Mouse (Mus musculus): ENCODE results near the gene Chad.

Gene Chad

DNA sequence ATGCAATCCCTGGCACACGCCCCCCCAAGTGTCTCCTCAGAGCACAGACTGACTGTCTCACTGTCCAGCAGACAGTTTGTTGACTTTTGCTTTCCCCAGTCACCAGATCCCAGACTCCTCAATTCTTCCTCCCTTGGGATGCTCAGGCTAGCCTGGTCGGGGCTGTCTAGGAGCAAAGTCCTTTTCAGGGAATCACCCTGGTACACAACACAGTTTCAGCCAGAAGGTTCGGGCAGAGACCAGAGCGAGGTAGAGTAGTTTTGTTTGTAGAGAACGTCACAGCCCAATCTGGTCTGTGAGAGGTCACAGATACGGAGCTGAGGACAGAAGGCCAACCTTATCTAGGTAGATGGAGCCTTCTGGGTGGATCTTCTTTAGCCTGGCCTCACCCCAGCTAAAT, 1.7 kb downstream of the Chad start:
- DNase-seq (ENCODE audit: low read depth): no peak

DNA sequence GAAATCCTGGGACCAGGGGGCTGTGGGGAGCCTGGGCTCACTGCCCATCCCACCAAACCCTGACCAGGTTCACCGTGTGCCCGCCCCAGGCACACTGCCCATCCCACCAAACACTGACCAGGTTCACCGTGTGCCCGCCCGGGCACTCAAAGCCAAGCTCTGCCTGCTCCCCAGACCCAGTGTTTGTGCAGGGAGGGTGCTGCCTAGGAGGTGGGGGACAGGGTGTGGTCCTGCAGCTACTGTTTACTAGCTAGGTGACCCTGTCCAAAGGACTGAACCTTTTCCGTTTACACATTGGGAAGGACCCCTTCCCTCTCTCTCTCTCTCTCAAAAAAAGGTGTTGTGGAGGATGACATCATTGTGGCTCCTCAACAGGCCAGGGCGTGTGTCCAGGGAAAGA, 2.5 kb downstream of the Chad start:
- no peak for DNase-seq (ENCODE audit: low read depth)

DNA sequence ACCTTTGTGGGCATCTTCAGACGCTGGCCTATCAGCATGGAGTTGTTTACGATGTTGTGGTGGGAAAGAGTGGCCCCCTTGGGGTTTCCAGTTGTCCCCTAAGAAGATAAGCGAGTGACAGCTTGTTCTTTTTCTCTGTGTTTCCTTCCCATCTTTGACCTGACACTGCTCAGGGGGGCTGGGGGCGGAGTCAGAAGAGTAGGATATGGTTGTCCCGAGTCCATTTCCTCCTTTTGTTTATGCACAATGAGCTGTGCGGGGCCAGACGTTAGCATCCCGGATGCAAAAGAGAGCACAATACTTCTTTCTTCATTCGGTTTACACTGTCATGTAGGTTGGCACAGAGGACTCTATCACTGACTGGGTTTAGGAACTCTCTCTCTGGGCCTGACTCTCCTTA, 5.8 kb downstream of the Chad start:
- DNase-seq (ENCODE audit: low read depth): no peak

DNA sequence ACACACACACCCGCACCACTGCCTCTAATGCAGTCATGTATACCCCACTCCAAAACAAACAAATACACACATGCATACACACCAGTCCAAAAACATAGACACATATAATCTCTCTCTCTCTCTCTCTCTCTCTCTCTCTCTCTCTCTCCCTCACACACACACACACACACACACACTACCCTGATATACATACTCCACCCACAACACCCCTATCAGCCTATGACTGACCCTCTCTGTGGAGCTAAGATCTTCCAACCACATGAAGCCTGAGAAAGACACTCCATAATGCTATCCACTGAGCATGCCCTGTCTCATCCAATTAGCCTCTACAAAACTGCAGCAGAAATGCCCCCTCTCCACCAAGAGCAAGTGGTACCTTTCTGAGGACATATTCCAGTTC, 7.0 kb downstream of the Chad start:
- no peak for DNase-seq (ENCODE audit: low read depth)

DNA sequence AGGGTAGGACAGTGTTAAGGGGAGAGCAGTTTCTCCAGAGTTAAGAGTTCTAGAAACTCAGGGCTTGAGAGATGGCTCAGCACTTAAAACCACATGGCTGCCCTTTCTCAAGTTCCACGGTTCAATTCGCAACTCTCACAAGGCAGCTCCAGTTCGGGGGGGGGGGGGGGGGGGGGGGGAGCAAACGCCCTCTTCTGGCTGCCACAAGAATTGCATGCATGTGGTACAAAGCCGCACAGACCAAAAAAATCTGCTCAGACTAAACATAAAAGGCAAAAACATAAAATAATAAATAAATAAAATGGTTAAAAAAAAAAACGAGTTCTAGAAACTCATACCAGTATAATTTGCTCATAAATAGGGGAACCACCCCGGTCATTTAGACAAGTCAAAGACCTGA, 9.7 kb downstream of the Chad start:
- peak; percentile 47 for DNase-seq (ENCODE audit: low read depth)

DNA sequence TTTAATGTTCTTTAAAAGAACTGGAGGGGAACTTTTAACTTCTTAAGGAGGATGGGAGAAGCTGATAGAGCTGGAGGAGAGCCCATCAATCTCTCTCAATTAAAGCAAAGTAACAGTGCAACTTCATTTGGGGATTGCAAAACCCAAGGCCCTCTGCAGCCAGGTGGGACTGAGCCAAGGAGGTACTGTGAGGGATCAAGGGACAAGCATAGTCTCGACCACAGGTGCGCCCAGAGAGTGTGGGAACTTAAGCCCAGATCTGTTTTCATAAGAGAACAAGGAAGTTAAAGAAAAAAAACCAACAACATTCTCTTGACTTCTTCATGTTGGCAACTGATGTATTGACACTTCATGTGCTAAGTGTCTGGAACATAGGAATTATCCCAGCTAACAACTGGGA, 10.2 kb downstream of the Chad start:
- no peak for DNase-seq (ENCODE audit: low read depth)

DNA sequence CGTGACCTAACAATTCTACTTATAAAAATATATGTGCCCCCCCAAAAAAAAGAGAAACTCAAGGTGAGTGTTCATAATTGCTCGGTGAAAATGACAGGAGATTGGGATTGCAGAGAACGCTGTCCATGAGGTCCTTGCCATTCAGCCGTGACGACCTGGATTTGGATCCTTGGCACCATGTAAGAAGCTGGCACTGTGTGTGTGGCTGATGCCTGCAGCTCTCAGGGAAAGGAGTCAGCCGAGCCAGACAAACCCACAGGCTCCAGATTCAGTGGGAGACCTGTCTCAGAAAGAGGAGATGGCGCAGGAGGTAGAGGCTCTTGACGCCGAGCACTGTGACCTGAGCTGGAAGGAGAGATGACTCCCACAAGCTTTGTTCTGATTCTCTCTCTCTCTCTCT, 11.5 kb downstream of the Chad start:
- DNase-seq (ENCODE audit: low read depth): no peak

DNA sequence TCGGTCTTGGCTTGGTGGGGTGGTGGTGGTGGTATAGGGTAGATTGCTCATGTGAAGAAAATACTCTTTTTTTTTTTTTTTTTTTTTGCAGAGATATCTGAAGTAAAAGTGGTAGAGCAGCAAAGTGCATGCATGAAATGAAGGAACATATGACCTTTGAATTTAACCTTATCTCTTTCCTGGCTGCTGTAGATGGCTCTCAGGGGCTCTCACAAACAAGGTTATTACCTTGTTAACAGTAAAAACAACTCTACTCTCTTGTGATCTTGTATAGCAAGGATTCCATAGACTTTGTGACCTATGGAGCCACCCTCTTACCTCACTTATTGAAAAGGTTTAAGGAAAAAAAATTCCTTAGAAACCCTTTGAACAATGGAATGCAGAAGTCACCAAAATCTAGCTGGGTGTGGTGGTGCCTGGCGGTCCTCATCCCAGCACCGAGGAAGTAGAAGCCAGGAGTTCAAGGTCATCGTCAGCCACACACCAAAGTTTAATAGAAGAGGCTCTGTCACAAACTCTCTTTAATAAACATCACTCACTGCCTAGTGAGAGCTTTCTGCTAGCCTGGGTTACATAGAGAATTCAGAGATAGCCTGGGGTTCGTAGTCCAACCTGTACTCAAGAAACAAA, 15.4 kb downstream of the Chad start:
- DNase-seq (ENCODE audit: low read depth): no peak

DNA sequence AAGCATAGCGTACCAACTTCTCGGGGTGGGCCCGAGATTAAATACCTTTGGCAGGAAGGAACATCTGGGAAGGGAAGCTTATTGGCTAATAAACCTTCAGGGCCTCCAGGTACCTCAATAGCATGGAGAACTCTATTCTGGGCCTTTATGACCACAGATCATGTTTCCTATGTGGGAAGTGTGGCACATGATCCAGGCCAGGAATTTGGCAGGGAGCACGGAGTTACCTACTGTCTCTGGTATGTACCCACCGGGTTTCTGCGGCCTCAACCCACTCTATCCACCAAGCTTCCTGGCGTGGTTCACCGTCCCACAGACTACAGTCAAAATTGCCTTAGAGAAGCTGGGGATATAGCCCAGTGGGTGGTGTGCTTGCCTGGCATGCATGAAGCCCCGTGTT, 20.2 kb downstream of the Chad start:
- peak; percentile 45 for DNase-seq (ENCODE audit: low read depth)

DNA sequence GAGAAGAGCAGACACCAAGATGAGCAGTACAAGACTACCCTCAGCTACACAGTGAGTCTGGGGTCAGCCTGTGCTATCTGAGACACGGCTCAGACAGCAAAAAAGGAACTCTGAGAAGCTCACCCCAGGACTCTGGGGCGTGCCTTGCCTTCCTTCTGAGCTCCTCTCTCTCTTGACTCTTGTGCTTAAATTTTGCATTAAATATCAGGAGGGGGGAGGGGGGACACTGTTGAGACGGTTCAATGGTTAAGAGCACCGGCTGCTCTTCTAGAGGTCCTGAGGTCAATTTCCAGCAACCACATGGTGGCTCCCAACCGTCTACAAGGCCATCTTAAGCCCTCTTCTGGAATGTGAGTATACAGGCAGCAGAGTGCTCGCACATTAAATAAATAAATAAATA, 22.7 kb downstream of the Chad start:
- DNase-seq (ENCODE audit: low read depth): no peak

DNA sequence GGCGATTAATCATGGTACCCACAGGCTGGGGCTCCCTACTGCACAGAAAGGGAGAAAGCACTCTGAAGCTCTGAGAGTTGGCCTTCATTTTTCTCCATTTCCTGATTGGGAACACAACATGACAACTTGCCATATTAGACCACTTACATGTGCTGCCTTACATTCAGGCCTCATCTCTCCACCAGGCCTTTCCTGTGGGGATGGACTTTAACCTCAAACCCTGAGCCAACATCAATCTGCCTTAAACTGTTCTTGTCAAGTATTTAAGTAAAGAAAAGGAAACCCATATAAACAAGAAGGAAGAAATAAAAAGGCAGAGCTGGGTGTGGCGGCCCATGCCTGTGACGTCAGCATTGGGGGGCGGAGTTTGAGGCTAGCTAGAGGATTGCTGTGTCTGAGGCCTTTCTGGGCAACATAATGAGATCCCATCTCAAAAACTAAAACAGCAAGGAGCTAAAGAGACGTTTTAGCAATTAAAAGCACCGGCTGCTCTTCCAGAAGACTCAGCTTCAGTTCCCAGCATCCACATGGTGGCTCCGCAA, 31.5 kb downstream of the Chad start:
- peak; percentile 36 for DNase-seq (ENCODE audit: low read depth)

DNA sequence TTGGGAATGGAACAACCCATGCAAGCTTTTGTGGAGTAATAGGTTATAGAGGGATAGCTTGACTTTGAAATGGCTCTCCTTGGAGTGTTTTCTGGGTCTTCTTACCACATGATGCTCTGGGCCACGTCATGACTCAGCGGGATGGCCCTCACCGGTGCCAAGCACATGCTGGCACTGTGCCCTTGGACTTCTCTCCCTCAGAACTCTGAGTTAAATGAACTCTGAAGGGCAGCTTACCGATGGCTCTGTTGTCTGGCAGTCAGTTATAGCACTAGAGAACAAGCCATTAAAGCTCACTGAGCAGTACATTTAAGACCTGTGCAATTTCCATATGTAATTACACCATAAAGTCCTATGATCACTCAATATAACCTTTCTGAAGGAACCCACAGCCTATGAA, 32.5 kb downstream of the Chad start:
- DNase-seq (ENCODE audit: low read depth): peak; percentile 84

DNA sequence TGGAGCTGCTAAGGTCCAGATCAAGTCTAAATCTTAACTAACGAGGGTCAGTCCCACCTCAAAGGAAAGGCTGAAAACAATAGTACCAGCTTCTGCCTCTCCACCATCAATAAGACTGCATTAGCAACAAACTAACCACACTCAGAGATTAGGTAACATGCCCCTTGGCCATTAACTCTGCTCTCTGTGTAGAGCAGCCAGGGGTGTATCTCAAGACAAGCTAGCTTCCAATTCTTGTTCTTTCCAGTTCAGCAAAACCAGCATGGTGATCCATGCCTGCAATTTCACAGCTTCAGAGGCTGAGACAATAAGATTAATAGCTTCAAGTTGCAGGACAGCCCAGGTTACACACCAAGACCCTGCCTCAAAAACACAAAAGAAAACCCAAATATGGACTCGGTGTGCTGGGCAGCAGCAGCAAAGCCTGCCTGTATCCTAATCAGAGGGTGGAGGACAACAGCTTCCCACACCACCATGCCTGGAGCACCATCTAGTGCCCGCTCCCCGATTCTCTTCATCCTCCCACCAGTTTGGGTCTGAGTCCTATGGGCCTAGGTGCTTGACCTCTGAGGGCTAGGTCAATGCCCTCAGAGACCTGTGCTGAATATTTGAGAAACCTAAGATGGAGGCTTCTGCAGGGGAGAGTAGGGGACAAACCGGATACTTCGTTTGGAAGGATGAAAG, 33.7 kb downstream of the Chad start:
- no peak for DNase-seq (ENCODE audit: low read depth)

DNA sequence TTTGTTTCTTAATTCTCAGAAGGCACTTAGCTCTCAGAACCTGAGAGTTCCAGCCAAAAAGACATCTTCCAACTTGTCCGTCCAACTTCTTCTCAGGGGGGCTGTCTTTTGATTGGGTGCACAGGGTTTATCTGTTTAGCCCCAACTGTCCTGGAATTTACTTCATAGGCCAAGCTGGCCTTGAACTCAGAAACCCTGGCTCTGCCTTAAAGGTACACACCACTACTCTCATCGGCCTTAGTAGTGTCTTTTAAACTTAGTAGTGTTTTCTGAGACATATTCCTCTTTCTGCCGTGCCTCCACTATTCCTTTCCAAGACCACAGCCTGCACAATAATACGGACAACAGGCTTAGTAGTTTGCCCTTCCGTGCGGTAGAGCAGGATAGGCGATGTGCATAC, 35.6 kb downstream of the Chad start:
- DNase-seq (ENCODE audit: low read depth): no peak

DNA sequence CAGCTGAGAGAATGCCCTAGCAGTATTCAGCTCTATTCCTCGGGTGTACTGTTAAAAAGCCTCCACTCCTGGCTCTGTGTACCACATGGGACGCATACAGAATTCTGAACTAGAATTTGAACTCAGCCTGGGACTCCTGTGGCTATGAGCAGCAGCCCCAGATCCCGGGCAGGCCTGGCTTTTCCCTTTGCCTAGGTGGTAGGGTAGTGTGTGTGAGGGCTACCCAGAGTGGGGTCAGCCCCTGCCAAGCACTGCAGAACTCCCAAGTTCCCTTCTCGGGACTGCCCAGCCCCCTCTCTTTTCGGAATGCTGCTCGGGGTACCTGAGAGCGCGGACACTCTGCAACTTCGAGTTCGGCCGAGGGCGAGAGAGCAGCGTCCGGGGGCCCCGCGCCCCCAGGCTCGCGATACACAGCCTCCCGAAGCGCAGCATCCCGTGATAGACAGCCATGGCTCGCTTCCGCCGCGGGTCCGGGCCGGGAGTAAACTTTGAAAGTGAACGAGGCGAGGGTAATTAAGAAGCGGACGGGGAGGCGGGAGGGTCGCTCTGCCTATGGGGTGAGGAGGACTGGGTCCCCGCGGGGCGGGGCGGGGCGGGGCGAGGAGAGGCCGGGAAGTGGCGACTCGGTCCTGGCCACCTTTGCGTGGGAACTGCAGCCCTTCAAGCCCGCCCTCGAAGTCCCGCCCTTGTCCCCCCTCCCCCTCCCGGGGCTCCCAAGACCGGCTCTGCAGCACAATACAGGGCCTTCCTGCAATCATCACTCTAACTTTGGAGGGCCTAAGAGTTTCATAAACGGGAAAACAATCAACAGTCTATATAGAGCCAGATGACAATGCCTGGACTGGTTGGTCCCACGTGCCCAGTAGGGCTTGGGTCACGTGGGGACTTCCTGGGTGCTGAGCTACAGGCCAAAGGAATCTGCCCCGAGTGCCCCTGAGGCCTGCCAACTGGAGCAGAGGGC, 36.8 kb downstream of the Chad start, which contains the start of gene Acsf2:
TSS of gene Acsf2 (minus strand) at position 551 of the 961 bp plus-strand sequence.
- peak; percentile 89 for DNase-seq (ENCODE audit: low read depth)

DNA sequence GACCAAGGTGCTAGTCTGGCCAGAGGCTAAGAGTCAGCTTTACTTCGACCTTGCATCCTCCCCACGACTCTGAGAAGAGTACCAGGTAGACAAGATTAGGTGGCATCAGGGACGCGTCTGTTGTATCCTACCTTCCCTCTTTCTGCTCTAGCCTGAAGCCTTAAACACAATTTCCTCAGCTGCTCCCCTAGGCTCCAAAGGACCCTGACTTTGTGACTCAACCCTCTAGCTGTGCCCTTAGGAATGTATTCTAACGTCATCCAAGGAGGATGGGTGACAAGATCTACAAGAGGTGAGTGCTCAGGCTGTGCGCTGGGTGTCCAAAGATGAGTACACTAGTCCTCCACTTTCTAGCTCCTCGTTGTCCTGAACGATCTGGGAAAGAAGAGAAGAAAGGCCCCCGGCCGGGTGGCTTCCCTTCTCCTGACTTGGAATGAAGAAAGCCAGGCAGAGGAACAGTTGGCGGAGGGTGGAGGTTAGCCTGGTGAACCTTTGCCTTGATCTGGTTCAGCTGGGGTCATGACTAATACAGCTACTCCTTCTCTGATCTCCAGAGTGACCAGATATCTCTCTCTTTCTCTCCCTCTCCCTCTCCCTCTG, 37.6 kb downstream of the Chad start:
- DNase-seq (ENCODE audit: low read depth): no peak

DNA sequence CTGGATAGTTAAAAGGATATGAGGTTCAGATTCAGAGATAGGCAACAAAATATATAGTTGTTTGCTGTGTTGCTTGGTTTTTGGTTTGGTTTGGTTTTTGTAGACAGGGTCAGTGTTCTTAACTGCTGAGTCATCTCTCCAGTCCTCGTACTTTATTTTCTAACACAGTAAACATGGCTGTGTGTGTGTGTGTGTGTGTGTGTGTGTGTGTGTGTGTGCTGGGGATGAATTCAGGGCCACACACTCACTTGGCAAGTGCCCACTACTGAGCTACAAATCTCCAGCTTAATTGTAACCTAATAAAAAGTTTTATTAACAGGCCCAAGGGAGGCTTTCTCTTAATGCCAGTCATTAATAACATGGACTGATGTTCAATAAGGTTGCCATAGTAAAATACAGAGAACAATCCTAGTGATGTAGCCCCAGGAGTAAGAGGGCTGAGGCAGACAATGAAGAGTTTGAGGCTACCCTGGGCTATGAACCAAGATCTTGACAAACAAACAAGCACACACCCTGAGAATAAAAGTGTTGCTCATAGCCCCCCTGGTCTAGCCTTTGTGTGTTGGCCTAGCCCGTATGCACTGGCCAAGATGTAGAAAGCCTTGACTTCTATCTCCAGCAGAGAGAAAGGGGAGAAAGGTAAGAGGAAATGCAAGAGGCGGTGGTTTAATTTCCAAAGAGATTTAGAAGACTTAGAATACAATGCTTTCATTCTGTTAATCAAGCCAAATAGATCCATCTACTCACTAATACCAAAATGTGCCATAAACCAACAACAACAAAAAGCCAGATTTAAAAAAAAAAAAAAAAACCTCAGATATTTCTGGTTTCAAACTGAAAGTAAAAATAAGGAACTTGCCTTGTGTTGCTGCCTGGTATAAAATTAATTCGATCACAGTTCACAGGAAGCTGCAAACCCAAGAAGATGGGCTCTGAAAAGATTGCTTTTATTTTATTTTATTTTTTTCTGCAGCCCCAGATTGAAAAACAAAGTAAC, 46.2 kb downstream of the Chad start:
- DNase-seq (ENCODE audit: low read depth): peak; percentile 74

DNA sequence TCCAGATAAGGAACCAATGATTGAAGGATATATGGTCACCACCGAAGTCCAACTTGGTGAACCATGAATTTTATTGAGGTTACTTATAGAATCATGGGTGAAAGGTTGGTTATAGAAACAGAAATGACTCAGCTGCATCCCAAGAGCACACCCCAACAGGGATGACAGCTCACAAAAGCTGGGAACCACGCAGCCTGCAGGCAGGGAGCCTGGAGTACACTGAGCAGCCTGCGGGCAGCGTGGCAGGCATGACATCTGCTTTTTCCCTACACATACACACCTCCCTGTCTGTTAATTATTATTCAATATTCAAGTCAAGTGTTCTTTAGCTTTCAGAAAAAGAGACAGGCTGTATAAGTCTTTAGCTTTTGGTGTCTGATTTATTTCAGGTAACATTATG, 49.8 kb downstream of the Chad start:
- no peak for DNase-seq (ENCODE audit: low read depth)

DNA sequence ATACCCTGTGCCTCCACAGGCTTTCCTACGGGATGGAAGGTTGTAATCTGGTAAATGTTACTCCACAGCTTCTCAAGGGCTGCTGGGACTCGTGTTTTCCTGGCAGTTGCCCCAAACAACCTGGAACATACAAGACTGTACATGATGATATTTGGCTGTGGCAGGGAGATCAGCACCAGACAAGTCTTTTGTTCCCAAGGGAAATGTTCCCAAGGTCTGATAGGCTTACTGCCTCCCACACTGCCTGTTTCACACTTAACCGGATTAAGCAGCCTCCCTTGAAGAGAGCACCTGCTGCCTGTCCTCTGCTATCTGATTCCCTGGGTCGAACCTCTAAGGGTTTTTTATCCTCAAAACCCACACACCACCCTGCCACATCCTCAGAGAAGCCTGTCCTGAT, 50.6 kb downstream of the Chad start:
- peak; percentile 29 for DNase-seq (ENCODE audit: low read depth)

DNA sequence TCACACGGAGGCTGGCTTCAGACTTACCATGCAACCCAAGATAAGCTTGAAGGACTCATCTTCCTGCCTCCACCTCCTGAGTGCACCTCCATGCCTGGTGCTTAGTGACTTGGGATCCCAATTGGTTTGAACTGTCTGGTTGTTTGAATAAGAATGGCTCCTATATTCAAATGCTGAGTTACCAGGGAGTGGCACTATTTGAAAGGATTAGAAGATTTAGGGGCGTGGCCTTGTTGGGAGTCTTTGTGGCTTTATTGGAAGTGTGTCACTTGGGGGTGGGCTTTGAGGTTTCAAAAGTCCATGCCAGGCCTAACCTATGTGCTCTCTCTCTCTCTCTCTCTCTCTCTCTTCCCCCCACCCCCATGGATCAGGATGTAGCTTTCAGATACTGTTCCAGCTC, 52.8 kb downstream of the Chad start:
- DNase-seq (ENCODE audit: low read depth): no peak
